Comparison of ENCODE assay signal across 7 mouse cellular contexts in genomic region chr1:39417817-39418216, GRCm38 (mm10). TPM values are rescaled to one million over a fixed set of nuclear protein-coding genes. Genes with fewer than 3 reads are reported as not detected.
DNase-seq lines count a peak whose midpoint lies in the region; ATAC-seq lines count a peak whose summit lies in the region.

No protein-coding gene starts in this region.

- H3K27ac ChIP-seq in embryonic facial prominence, embryonic 13.5 days, result peak overlapping the region; percentile 57
- H3K27ac ChIP-seq in hindbrain, embryonic 16.5 days (ENCODE audit: low read depth, low read length), result no peak overlapping the region

- H3K4me1 ChIP-seq in embryonic facial prominence, embryonic 13.5 days, result peaks cover 19% of the 10 kb centered on the region
- H3K4me1 ChIP-seq in hindbrain, embryonic 16.5 days (ENCODE audit: control insufficient read depth, insufficient read depth, low read depth, low read length), result peaks cover 4% of the 10 kb centered on the region; the same call in 1 of the 2 replicates

- peak; percentile 33 for DNase-seq in right cerebral cortex, postnatal 14 days
- no peak for DNase-seq in right cerebral cortex, postnatal 25 days
- DNase-seq in lung, adult 18-20 months, result peak; percentile 81 to 92
- peak; percentile 19 for DNase-seq in splenic B cell, adult 2 months (ENCODE audit: low read depth, low spot score)
- DNase-seq in cerebellum, adult 11 months, result no peak

- H3K4me3 ChIP-seq in embryonic facial prominence, embryonic 13.5 days, result no peak overlapping the region
- no peak overlapping the region for H3K4me3 ChIP-seq in hindbrain, embryonic 16.5 days (ENCODE audit: low read length)

- 0 out of 2 replicates have a peak overlapping the region, but pooled peaks have one; percentile 27 for H3K9ac ChIP-seq in embryonic facial prominence, embryonic 13.5 days
- no peak overlapping the region for H3K9ac ChIP-seq in hindbrain, embryonic 16.5 days (ENCODE audit: low read depth, low read length)

- no peaks in the 10 kb centered on the region; the same call in 1 of the 2 replicates for H3K9me3 ChIP-seq in embryonic facial prominence, embryonic 13.5 days
- H3K9me3 ChIP-seq in hindbrain, embryonic 16.5 days (ENCODE audit: control insufficient read depth, low read length), result no peaks in the 10 kb centered on the region

- H3K27me3 ChIP-seq in embryonic facial prominence, embryonic 13.5 days, result no peaks in the 10 kb centered on the region
- no peaks in the 10 kb centered on the region for H3K27me3 ChIP-seq in hindbrain, embryonic 16.5 days (replicated peaks; ENCODE audit: control insufficient read depth, insufficient read depth, low read length)
- no peaks in the 10 kb centered on the region for H3K27me3 ChIP-seq in splenic B cell, adult 2 months (ENCODE audit: control insufficient read depth, insufficient read depth, low read length, poor library complexity, severe bottlenecking)

- WGBS in embryonic facial prominence, embryonic 13.5 days, result 7% methylated on average over 12 of the region's 12 CpGs
- 50% methylated on average over 12 of the region's 12 CpGs for WGBS in hindbrain, embryonic 16.5 days

- H3K4me2 ChIP-seq in embryonic facial prominence, embryonic 13.5 days, result peak overlapping the region; percentile 32; the same call in 1 of the 2 replicates
- no peak overlapping the region for H3K4me2 ChIP-seq in hindbrain, embryonic 16.5 days (ENCODE audit: low read length)

- no peaks in the 10 kb centered on the region for H3K36me3 ChIP-seq in embryonic facial prominence, embryonic 13.5 days
- no peaks in the 10 kb centered on the region for H3K36me3 ChIP-seq in hindbrain, embryonic 16.5 days (ENCODE audit: control insufficient read depth, insufficient read depth, low read length)
- no peaks in the 10 kb centered on the region for H3K36me3 ChIP-seq in splenic B cell, adult 2 months (ENCODE audit: control insufficient read depth, insufficient read depth, low read length, poor library complexity, severe bottlenecking)

- no peak for ATAC-seq in embryonic facial prominence, embryonic 13.5 days (ENCODE audit: insufficient number of reproducible peaks, insufficient read depth, low FRiP score, low TSS enrichment, low read depth)
- peak; percentile 56; the same call in 1 of the 2 replicates for ATAC-seq in hindbrain, embryonic 16.5 days

RNA-seq across cellular contexts. Expression of gene Rpl31, which starts 50.2 kb away (rescaled TPM):
- polyA plus RNA-seq in embryonic facial prominence, embryonic 13.5 days (2015; fragmentation: Nextera tagmentation; extraction: Ambion mirVana), result 583 and 635 TPM in 2 replicates
- 257 and 276 TPM in 2 replicates for polyA plus RNA-seq in hindbrain, embryonic 16.5 days (2015; fragmentation: Nextera tagmentation; extraction: Ambion mirVana)

Comparison
In these comparisons a context has a peak if more than half of its experiments do, and no peak if none do; other contexts are left out.
1. DNase-seq: peak in right cerebral cortex, postnatal 14 days (single experiment), lung, adult 18-20 months (2 of 2) and splenic B cell, adult 2 months (single experiment); none in right cerebral cortex, postnatal 25 days (single experiment) and cerebellum, adult 11 months (single experiment).